Mouse (Mus musculus) embryonic fibroblast, embryonic 13.5 days (primary cell): ENCODE data around the gene Gabra2.

ENCODE experiments used
- CTCF ChIP-seq: IDR thresholded peaks from 2 replicates; pipeline ENCODE4 v1.5.1; 2011; ENCODE audit warnings: mild to moderate bottlenecking, control low read depth, low read length, moderate library complexity, borderline replicate concordance; ENCODE audit not compliant: insufficient read depth
- POLR2A ChIP-seq: IDR thresholded peaks from 2 replicates; pipeline ENCODE4 v1.6.1; 2011; ENCODE audit warnings: low read depth, mild to moderate bottlenecking, control low read depth, low read length, moderate library complexity

DNA sequence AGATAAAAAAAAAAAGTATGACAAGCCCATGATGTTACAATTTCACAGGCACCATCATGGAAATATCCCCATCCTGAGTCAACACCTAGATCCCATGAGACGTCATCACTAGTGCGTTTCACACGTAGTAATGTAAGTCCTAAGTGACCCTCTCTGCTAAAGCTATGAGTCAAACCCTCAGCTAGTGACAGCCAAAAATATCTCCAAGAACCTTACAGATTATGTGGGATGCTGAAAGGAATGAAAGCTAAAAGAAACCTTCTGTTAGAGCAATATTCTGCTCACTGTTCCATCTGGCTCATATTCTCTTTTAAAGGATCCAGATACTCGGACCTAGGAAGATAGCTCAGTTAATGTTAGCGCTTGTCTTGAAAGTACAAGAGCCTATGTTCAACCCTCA lies 16.8 kb downstream of the Gabra2 start:
- TF ChIP-seq CTCF (no peak), POLR2A (no peak)
